Mouse (Mus musculus): Measurements from ENCODE around the gene Plvap.

DNA sequence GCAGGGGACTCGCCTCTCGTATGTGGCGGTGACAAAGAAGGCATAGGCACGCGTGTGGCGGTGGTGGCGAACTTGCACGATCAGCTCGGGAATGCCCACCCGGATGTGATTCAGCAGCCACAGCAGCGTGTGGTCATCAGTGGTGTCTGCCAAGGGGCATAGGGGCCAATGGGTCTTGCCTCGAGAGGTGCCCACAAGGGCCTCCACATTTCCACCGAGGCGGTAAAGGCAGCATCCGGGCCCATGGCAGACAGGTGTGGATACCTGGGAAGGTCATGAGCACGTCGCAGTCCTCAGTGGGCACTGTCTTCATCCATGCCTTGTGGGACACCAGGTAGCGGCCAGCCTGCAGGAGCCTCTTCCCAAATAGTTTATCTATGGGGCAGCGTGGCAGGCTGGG lies 26.8 kb downstream of the Plvap start:
- TF ChIP-seq CTCF (IDR thresholded peaks at IDR 0.05 in 2 of 3, conservative IDR thresholded peaks at IDR 0.05 in 1 of 3; ENCODE audit: control insufficient read depth in 1 of 3, insufficient read depth in 1 of 3, low read depth in 2 of 3, low read length in 3 of 3, poor library complexity in 1 of 3, severe bottlenecking in 1 of 3) = no peak
- TF ChIP-seq MAFK (IDR thresholded peaks at IDR 0.05; ENCODE audit: borderline replicate concordance, low read depth, low read length) = no peak
- TF ChIP-seq POLR2A (IDR thresholded peaks at IDR 0.05; ENCODE audit: control insufficient read depth in 1 of 2, insufficient read depth in 1 of 2, low read depth in 1 of 2, low read length in 2 of 2, poor library complexity in 1 of 2) = no peak
- no peak for TF ChIP-seq TBP (IDR thresholded peaks at IDR 0.05; ENCODE audit: low read depth, low read length)
- TF ChIP-seq MYC (IDR thresholded peaks at IDR 0.05; ENCODE audit: low read depth, low read length) = no peak
- TF ChIP-seq NELFE (IDR thresholded peaks at IDR 0.05; ENCODE audit: low read depth, low read length) = no peak

Data from MEL (cell line).